ENCODE assay signal across 18 mouse cellular contexts in the genomic region with DNA sequence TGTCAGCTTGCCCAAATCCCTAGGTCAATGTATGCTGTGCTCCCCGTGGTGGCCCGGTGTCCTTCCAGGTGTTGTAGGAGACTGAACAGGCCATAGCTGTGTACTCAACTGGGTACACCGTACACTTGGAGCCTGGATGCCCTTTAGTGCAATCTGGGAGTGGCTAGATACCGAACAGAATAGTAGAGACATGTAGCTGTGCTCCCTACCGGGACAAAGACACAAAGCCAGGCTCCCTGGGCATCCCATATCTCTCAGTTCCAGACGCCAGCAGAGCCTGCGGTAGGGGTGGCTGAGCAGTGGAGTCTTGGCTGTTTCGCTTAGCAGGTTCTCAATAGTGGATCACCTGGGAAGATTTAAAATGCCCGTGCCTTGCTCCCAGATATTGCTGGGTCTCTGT.
DNase-seq lines count a peak whose midpoint lies in the region; ATAC-seq lines count a peak whose summit lies in the region.
"Had no signal": no experiment of that assay in that cellular context is flagged by ENCODE, and none has a peak within 500 bp of the region (broad histone marks: within the 10 kb centered on the region; RNA-seq: fewer than 3 reads in every experiment).

No protein-coding gene starts in this region.

- no peaks in the 10 kb centered on the region for H3K27me3 ChIP-seq in heart, embryonic 11.5 days (ENCODE audit: control insufficient read depth, insufficient read depth, low read length)
- H3K27me3 ChIP-seq in midbrain, embryonic 16.5 days (ENCODE audit: control insufficient read depth, insufficient read depth, low read depth, low read length) = no peaks in the 10 kb centered on the region
- H3K27me3 ChIP-seq in midbrain, embryonic 11.5 days (ENCODE audit: control insufficient read depth, insufficient read depth, low read length) = no peaks in the 10 kb centered on the region
- H3K27me3 ChIP-seq: embryonic facial prominence, embryonic 12.5 days; hindbrain, embryonic 12.5 days; limb, embryonic 12.5 days; lung, embryonic 15.5 days; neural tube, embryonic 12.5 days had no signal

- H3K4me1 ChIP-seq in heart, embryonic 11.5 days (ENCODE audit: control insufficient read depth, insufficient read depth, low read length) = peaks cover 11% of the 10 kb centered on the region
- peaks cover 18% of the 10 kb centered on the region for H3K4me1 ChIP-seq in midbrain, embryonic 16.5 days (ENCODE audit: control insufficient read depth, insufficient read depth, low read length)
- no peaks in the 10 kb centered on the region for H3K4me1 ChIP-seq in midbrain, embryonic 11.5 days (ENCODE audit: control insufficient read depth, insufficient read depth, low read length)
- H3K4me1 ChIP-seq: neural tube, embryonic 12.5 days had no signal

- WGBS in heart, embryonic 11.5 days (ENCODE audit: insufficient replicate concordance) = 72% methylated on average over 9 of the region's 9 CpGs
- WGBS in midbrain, embryonic 16.5 days = 84% methylated on average over 9 of the region's 9 CpGs
- WGBS in midbrain, embryonic 11.5 days = 89% methylated on average over 9 of the region's 9 CpGs

- H3K36me3 ChIP-seq in heart, embryonic 11.5 days (ENCODE audit: control insufficient read depth, insufficient read depth, low read length) = no peaks in the 10 kb centered on the region
- H3K36me3 ChIP-seq in midbrain, embryonic 16.5 days (ENCODE audit: control insufficient read depth, insufficient read depth, low read length) = no peaks in the 10 kb centered on the region
- no peaks in the 10 kb centered on the region for H3K36me3 ChIP-seq in midbrain, embryonic 11.5 days (ENCODE audit: control insufficient read depth, insufficient read depth, low read length)
- H3K36me3 ChIP-seq: embryonic facial prominence, embryonic 12.5 days; hindbrain, embryonic 12.5 days; limb, embryonic 12.5 days; lung, embryonic 15.5 days; neural tube, embryonic 12.5 days had no signal

- no peak for DNase-seq in heart, postnatal 25 days (ENCODE audit: low spot score)
- DNase-seq in midbrain, embryonic 11.5 days (ENCODE audit: low spot score, missing footprints) = no peak
- peak; percentile 72 for DNase-seq in liver
- no peak for DNase-seq in gastrocnemius, postnatal 14 days
- DNase-seq in gastrocnemius, postnatal 4 days (ENCODE audit: low spot score in 2 of 2) = no peak
- DNase-seq: adrenal gland, postnatal 10 days; cerebellum, adult 8-10 months; kidney, adult 11 months; kidney, postnatal 14 days; right cerebral cortex, postnatal 25 days; thymus, postnatal 36 days had no signal

- intact Hi-C loops in heart, postnatal 25 days (cut with DNase I) = no loop called here
- intact Hi-C loops in gastrocnemius, postnatal 14 days (cut with DNase I; ENCODE audit: low total_unique reads) = no loop called here

- no peak overlapping the region for H3K9ac ChIP-seq in heart, embryonic 11.5 days (ENCODE audit: low read depth, low read length)
- H3K9ac ChIP-seq in midbrain, embryonic 16.5 days (ENCODE audit: low read depth, low read length) = no peak overlapping the region
- H3K9ac ChIP-seq in midbrain, embryonic 11.5 days (ENCODE audit: low read length) = no peak overlapping the region
- H3K9ac ChIP-seq: embryonic facial prominence, embryonic 12.5 days; hindbrain, embryonic 12.5 days; limb, embryonic 12.5 days; lung, embryonic 15.5 days; neural tube, embryonic 12.5 days had no signal

- H3K4me3 ChIP-seq in heart, embryonic 11.5 days (ENCODE audit: low read depth, low read length) = no peak overlapping the region
- no peak overlapping the region for H3K4me3 ChIP-seq in midbrain, embryonic 16.5 days (ENCODE audit: low read depth, low read length)
- H3K4me3 ChIP-seq in midbrain, embryonic 11.5 days (ENCODE audit: low read depth, low read length) = no peak overlapping the region
- H3K4me3 ChIP-seq: embryonic facial prominence, embryonic 12.5 days; hindbrain, embryonic 12.5 days; limb, embryonic 12.5 days; lung, embryonic 15.5 days; neural tube, embryonic 12.5 days had no signal

- 0 out of 2 replicates have a peak, but pooled peaks cover 3% of the 10 kb centered on the region for H3K9me3 ChIP-seq in heart, embryonic 11.5 days (replicated peaks; ENCODE audit: control insufficient read depth, low read length)
- H3K9me3 ChIP-seq in midbrain, embryonic 16.5 days (replicated peaks; ENCODE audit: control insufficient read depth, low read length, poor library complexity, severe bottlenecking) = no peaks in the 10 kb centered on the region
- no peaks in the 10 kb centered on the region for H3K9me3 ChIP-seq in midbrain, embryonic 11.5 days (ENCODE audit: control insufficient read depth, low read length)
- H3K9me3 ChIP-seq: embryonic facial prominence, embryonic 12.5 days; limb, embryonic 12.5 days; lung, embryonic 15.5 days; neural tube, embryonic 12.5 days had no signal

- 0 out of 2 replicates have a peak, but pooled peaks have one; percentile 52 for ATAC-seq in heart, embryonic 11.5 days (replicated peaks; ENCODE audit: insufficient number of reproducible peaks, low FRiP score, low TSS enrichment)
- ATAC-seq in midbrain, embryonic 16.5 days = no peak
- ATAC-seq in midbrain, embryonic 11.5 days (ENCODE audit: low FRiP score) = no peak

- H3K27ac ChIP-seq in heart, embryonic 11.5 days (ENCODE audit: low read depth, low read length) = no peak overlapping the region
- peak overlapping the region; percentile 40; the same call in 1 of the 2 replicates for H3K27ac ChIP-seq in midbrain, embryonic 16.5 days (ENCODE audit: low read length)
- H3K27ac ChIP-seq in midbrain, embryonic 11.5 days (ENCODE audit: low read depth, low read length) = no peak overlapping the region
- H3K27ac ChIP-seq: embryonic facial prominence, embryonic 12.5 days; hindbrain, embryonic 12.5 days; limb, embryonic 12.5 days; lung, embryonic 15.5 days; neural tube, embryonic 12.5 days had no signal

- no peak overlapping the region for H3K4me2 ChIP-seq in heart, embryonic 11.5 days
- no peak overlapping the region for H3K4me2 ChIP-seq in midbrain, embryonic 16.5 days (ENCODE audit: low read length)
- no peak overlapping the region for H3K4me2 ChIP-seq in midbrain, embryonic 11.5 days
- H3K4me2 ChIP-seq: embryonic facial prominence, embryonic 12.5 days; hindbrain, embryonic 12.5 days; limb, embryonic 12.5 days; lung, embryonic 15.5 days; neural tube, embryonic 12.5 days had no signal
